Mouse (Mus musculus): ENCODE results near the gene Ifitm2. TPM values are rescaled to one million over a fixed set of nuclear protein-coding genes. Genes with fewer than 3 reads are reported as not detected.
"Not testable (repeated sequence)": the region's sequence is repeated elsewhere in the genome, so short reads cannot be mapped to it uniquely, and the experiment has no call there.

The Ifitm2 gene
- polyA plus RNA-seq, 1 experiment from 2014 or later = 1,379 TPM

GRCm38 (mm10) chr7:140982971-140983370 lies 27.2 kb upstream of the Ifitm2 start:
- Histone ChIP-seq H3K36me3 (no peaks in the 10 kb centered on the region), H3K27ac (no peak overlapping the region), H3K9me3 (no peaks in the 10 kb centered on the region), H3K4me3 (replicated peaks) (no peak overlapping the region), H3K4me2 (no peak overlapping the region), H3K9ac (no peak overlapping the region), H3K27me3 (replicated peaks) (no peaks in the 10 kb centered on the region), H3K4me1 (no peaks in the 10 kb centered on the region)
- no peak for ATAC-seq (ENCODE audit: insufficient read depth, low FRiP score, low read depth)
- WGBS = 85% methylated on average over 7 of the region's 7 CpGs

- H3K27ac ChIP-seq = no peak overlapping the region
- H3K9ac ChIP-seq = no peak overlapping the region
- no peak overlapping the region for H3K4me3 ChIP-seq (replicated peaks)
- ATAC-seq (ENCODE audit: insufficient read depth, low FRiP score, low read depth) = no peak
- no peaks in the 10 kb centered on the region for H3K4me1 ChIP-seq
- 85% methylated on average over 8 of the region's 8 CpGs for WGBS
- H3K36me3 ChIP-seq = no peaks in the 10 kb centered on the region
- H3K4me2 ChIP-seq = no peak overlapping the region
- H3K27me3 ChIP-seq (replicated peaks) = no peaks in the 10 kb centered on the region
- no peaks in the 10 kb centered on the region for H3K9me3 ChIP-seq
These were observed 25.9 kb upstream of the Ifitm2 start for GRCm38 (mm10) chr7:140981704-140982103.

GRCm38 (mm10) chr7:140976720-140977119 lies 20.9 kb upstream of the Ifitm2 start:
- H3K9ac ChIP-seq; H3K27me3 ChIP-seq (replicated peaks); H3K27ac ChIP-seq; H3K4me2 ChIP-seq; H3K36me3 ChIP-seq; H3K9me3 ChIP-seq; H3K4me3 ChIP-seq (replicated peaks); ATAC-seq (ENCODE audit: insufficient read depth, low FRiP score, low read depth): not testable (repeated sequence)
- WGBS = 79% methylated on average over 9 of the region's 9 CpGs
- peaks cover 16% of the 10 kb centered on the region for H3K4me1 ChIP-seq

GRCm38 (mm10) chr7:140975465-140975864 lies 19.7 kb upstream of the Ifitm2 start:
- H3K27ac ChIP-seq = 0 out of 2 replicates have a peak overlapping the region, but pooled peaks have one; percentile 41
- ATAC-seq (ENCODE audit: insufficient read depth, low FRiP score, low read depth) = no peak
- H3K36me3 ChIP-seq = no peaks in the 10 kb centered on the region

GRCm38 (mm10) chr7:140974940-140975339 lies 19.2 kb upstream of the Ifitm2 start:
- Histone ChIP-seq H3K4me2 (no peak overlapping the region), H3K36me3 (no peaks in the 10 kb centered on the region), H3K9me3 (no peaks in the 10 kb centered on the region), H3K4me3 (replicated peaks) (no peak overlapping the region), H3K4me1 (peaks cover 31% of the 10 kb centered on the region), H3K27ac (0 out of 2 replicates have a peak overlapping the region, but pooled peaks have one; percentile 41), H3K27me3 (replicated peaks) (no peaks in the 10 kb centered on the region), H3K9ac (no peak overlapping the region)
- 19% methylated on average over 9 of the region's 9 CpGs for WGBS
- no peak for ATAC-seq (ENCODE audit: insufficient read depth, low FRiP score, low read depth)

More at GRCm38 (mm10) chr7:140975465-140975864, 19.7 kb upstream of the Ifitm2 start:
- 44% methylated on average over 3 of the region's 3 CpGs for WGBS
- peaks cover 26% of the 10 kb centered on the region for H3K4me1 ChIP-seq
- no peaks in the 10 kb centered on the region for H3K9me3 ChIP-seq
- H3K27me3 ChIP-seq (replicated peaks) = no peaks in the 10 kb centered on the region
- H3K4me2 ChIP-seq = no peak overlapping the region
- no peak overlapping the region for H3K4me3 ChIP-seq (replicated peaks)
- H3K9ac ChIP-seq = no peak overlapping the region

GRCm38 (mm10) chr7:140973396-140974165 lies 17.8 kb upstream of the Ifitm2 start:
- Histone ChIP-seq H3K36me3 (no peaks in the 10 kb centered on the region), H3K4me2 (no peak overlapping the region), H3K9ac (no peak overlapping the region), H3K4me3 (replicated peaks) (no peak overlapping the region), H3K4me1 (peaks cover 36% of the 10 kb centered on the region), H3K27me3 (replicated peaks) (no peaks in the 10 kb centered on the region), H3K27ac (peak overlapping the region; percentile 49), H3K9me3 (no peaks in the 10 kb centered on the region)
- WGBS = 38% methylated on average over 14 of the region's 14 CpGs
- ATAC-seq (ENCODE audit: insufficient read depth, low FRiP score, low read depth) = no peak

GRCm38 (mm10) chr7:140971479-140972171 lies 15.8 kb upstream of the Ifitm2 start:
- H3K4me1 ChIP-seq = peaks cover 44% of the 10 kb centered on the region
- WGBS = 45% methylated on average over 8 of the region's 8 CpGs
- no peak overlapping the region for H3K9ac ChIP-seq
- H3K4me2 ChIP-seq = 0 out of 2 replicates have a peak overlapping the region, but pooled peaks have one; percentile 14
- H3K36me3 ChIP-seq = no peaks in the 10 kb centered on the region
- ATAC-seq (ENCODE audit: insufficient read depth, low FRiP score, low read depth) = peak; percentile 61; the same call in 1 of the 2 replicates
- H3K9me3 ChIP-seq = no peaks in the 10 kb centered on the region
- peak overlapping the region; percentile 93 for H3K27ac ChIP-seq
- no peaks in the 10 kb centered on the region for H3K27me3 ChIP-seq (replicated peaks)
- H3K4me3 ChIP-seq (replicated peaks) = no peak overlapping the region

- Histone ChIP-seq H3K4me1 (peaks cover 44% of the 10 kb centered on the region), H3K27me3 (replicated peaks) (no peaks in the 10 kb centered on the region), H3K4me2 (no peak overlapping the region), H3K36me3 (no peaks in the 10 kb centered on the region), H3K27ac (peak overlapping the region; percentile 93), H3K9me3 (no peaks in the 10 kb centered on the region), H3K9ac (no peak overlapping the region), H3K4me3 (replicated peaks) (no peak overlapping the region)
- 30% methylated on average over 7 of the region's 7 CpGs for WGBS
- ATAC-seq (ENCODE audit: insufficient read depth, low FRiP score, low read depth) = no peak
These were observed 15.1 kb upstream of the Ifitm2 start for GRCm38 (mm10) chr7:140970931-140971330.

- not testable (repeated sequence) for H3K27ac ChIP-seq; H3K9ac ChIP-seq; H3K36me3 ChIP-seq; ATAC-seq (ENCODE audit: insufficient read depth, low FRiP score, low read depth); H3K27me3 ChIP-seq (replicated peaks); H3K9me3 ChIP-seq
- WGBS = 23% methylated on average over 3 of the region's 3 CpGs
- peaks cover 34% of the 10 kb centered on the region for H3K4me1 ChIP-seq
- H3K4me2 ChIP-seq = peak overlapping the region; percentile 47
- peak overlapping the region; percentile 28 for H3K4me3 ChIP-seq (replicated peaks)
These were observed 12.9 kb upstream of the Ifitm2 start for GRCm38 (mm10) chr7:140968710-140969109.

GRCm38 (mm10) chr7:140967862-140968591 lies 12.2 kb upstream of the Ifitm2 start:
- Histone ChIP-seq H3K4me2 (peak overlapping the region; percentile 47), H3K27ac (peak overlapping the region; percentile 78), H3K27me3 (replicated peaks) (no peaks in the 10 kb centered on the region), H3K4me3 (replicated peaks) (peak overlapping the region; percentile 28), H3K9me3 (no peaks in the 10 kb centered on the region), H3K36me3 (no peaks in the 10 kb centered on the region), H3K9ac (no peak overlapping the region), H3K4me1 (peaks cover 29% of the 10 kb centered on the region)
- WGBS = 7% methylated on average over 14 of the region's 14 CpGs
- ATAC-seq (ENCODE audit: insufficient read depth, low FRiP score, low read depth) = peak; percentile 74

GRCm38 (mm10) chr7:140966921-140967320 lies 11.1 kb upstream of the Ifitm2 start, which contains the start of gene Ifitm1:
Gene Ifitm1, plus strand, starts transcription at chr7:140967221.
- ATAC-seq (ENCODE audit: insufficient read depth, low FRiP score, low read depth) = no peak
- Histone ChIP-seq H3K4me1 (peaks cover 28% of the 10 kb centered on the region), H3K9me3 (no peaks in the 10 kb centered on the region), H3K36me3 (no peaks in the 10 kb centered on the region), H3K4me2 (peak within 1 kb of the TSS; percentile 47), H3K9ac (no peak within 1 kb of the TSS), H3K27ac (peak within 1 kb of the TSS; percentile 78), H3K27me3 (replicated peaks) (no peaks in the 10 kb centered on the region), H3K4me3 (replicated peaks) (peak within 1 kb of the TSS; percentile 28)
- 87% methylated on average over 4 of the region's 4 CpGs for WGBS

Measured in stomach, embryonic 15.5 days (tissue).